Mouse (Mus musculus): ENCODE results near the gene Fbxl15. TPM values are rescaled to one million over a fixed set of nuclear protein-coding genes. Genes with fewer than 3 reads are reported as not detected.

Gene Fbxl15
- polyA plus RNA-seq, 1 experiment from 2014 or later: 14.2 TPM

MicroRNAs within 50 kb of the gene (microRNA counts, 519-probe panel; counts per million panel counts)
- microRNA mmu-miR-146b: not detected

Small RNA genes within 50 kb of the gene (microRNA-seq; reads per million reads assigned to microRNA genes)
- 1.3 reads per million for gene Mir146b

Other genes starting within 250 kb of the Fbxl15 start
- gene Elovl3, start 196.3 kb upstream of the Fbxl15 start, polyA plus RNA-seq (2014; fragmentation: Nextera tagmentation; extraction: Ambion mirVana): not detected in 2 replicates
- not detected in 2 replicates for gene Pitx3, start 179.9 kb upstream of the Fbxl15 start, polyA plus RNA-seq (2014; fragmentation: Nextera tagmentation; extraction: Ambion mirVana)
- 29.0 and 50.3 TPM in 2 replicates for gene Gbf1, start 175.7 kb upstream of the Fbxl15 start, polyA plus RNA-seq (2014; fragmentation: Nextera tagmentation; extraction: Ambion mirVana)
- 6.3 and 8.9 TPM in 2 replicates for gene Nfkb2, start 23.9 kb upstream of the Fbxl15 start, polyA plus RNA-seq (2014; fragmentation: Nextera tagmentation; extraction: Ambion mirVana)
- gene Psd, start 1.0 kb upstream of the Fbxl15 start, polyA plus RNA-seq (2014; fragmentation: Nextera tagmentation; extraction: Ambion mirVana): 1.7 and 1.8 TPM in 2 replicates
- gene Cuedc2, start 10.5 kb downstream of the Fbxl15 start, polyA plus RNA-seq (2014; fragmentation: Nextera tagmentation; extraction: Ambion mirVana): 164 and 165 TPM in 2 replicates
- 7.9 and 10.8 TPM in 2 replicates for gene Mfsd13a, start 12.9 kb downstream of the Fbxl15 start, polyA plus RNA-seq (2014; fragmentation: Nextera tagmentation; extraction: Ambion mirVana)
- gene 2310034G01Rik, start 22.1 kb downstream of the Fbxl15 start, polyA plus RNA-seq (2014; fragmentation: Nextera tagmentation; extraction: Ambion mirVana): 2.7 and 3.5 TPM in 2 replicates
- gene Actr1a, start 67.6 kb downstream of the Fbxl15 start, polyA plus RNA-seq (2014; fragmentation: Nextera tagmentation; extraction: Ambion mirVana): 78.5 and 134 TPM in 2 replicates
- gene Sufu, start 68.7 kb downstream of the Fbxl15 start, polyA plus RNA-seq (2014; fragmentation: Nextera tagmentation; extraction: Ambion mirVana): 28.1 and 48.8 TPM in 2 replicates
- 28.3 and 35.6 TPM in 2 replicates for gene Trim8, start 173.5 kb downstream of the Fbxl15 start, polyA plus RNA-seq (2014; fragmentation: Nextera tagmentation; extraction: Ambion mirVana)
- gene Arl3, start 245.0 kb downstream of the Fbxl15 start, polyA plus RNA-seq (2014; fragmentation: Nextera tagmentation; extraction: Ambion mirVana): 98.3 and 182 TPM in 2 replicates
- gene Sfxn2, start 245.2 kb downstream of the Fbxl15 start, polyA plus RNA-seq (2014; fragmentation: Nextera tagmentation; extraction: Ambion mirVana): 18.1 and 25.1 TPM in 2 replicates

Data from kidney, embryonic 14.5 days (tissue).